Mouse (Mus musculus) C2C12 (cell line): ENCODE data around the gene Ppp2r5a. TPM values are rescaled to one million over a fixed set of nuclear protein-coding genes. Genes with fewer than 3 reads are reported as not detected.

Experiments used
- H3K27me3 ChIP-seq: one replicate; pipeline ENCODE4 v1.6.1; 2011; ENCODE audit not compliant: control insufficient read depth, insufficient read depth, insufficient read length
- H3K36me3 ChIP-seq: one replicate; pipeline ENCODE4 v1.6.1; 2011; ENCODE audit not compliant: control insufficient read depth, insufficient read depth
- H3K4me3 ChIP-seq: one replicate; pipeline ENCODE4 v1.5.1; 2011; ENCODE audit warnings: mild to moderate bottlenecking, control low read depth; ENCODE audit not compliant: poor library complexity, insufficient read depth, severe bottlenecking
- H3K79me2 ChIP-seq: one replicate; pipeline ENCODE4 v1.6.1; 2011; ENCODE audit not compliant: control insufficient read depth, insufficient read depth
- H3K79me3 ChIP-seq: one replicate; pipeline ENCODE4 v1.6.1; 2011; ENCODE audit warnings: low read depth, control low read depth
- H3ac ChIP-seq: one replicate; pipeline ENCODE3; 2011; ENCODE audit warnings: low read depth; ENCODE audit not compliant: control insufficient read depth, insufficient read length
- CEBPB ChIP-seq: IDR thresholded peaks from one replicate; pipeline ENCODE4 v1.6.1; 2011; ENCODE audit warnings: low read depth, mild to moderate bottlenecking, control low read depth, moderate library complexity
- CTCF ChIP-seq: IDR thresholded peaks from one replicate; pipeline ENCODE4 v1.5.1; 2011; ENCODE audit not compliant: control insufficient read depth, insufficient read depth, insufficient read length
- FOSL1 ChIP-seq: IDR thresholded peaks from one replicate; pipeline ENCODE4 v1.8.0; 2011; ENCODE audit warnings: mild to moderate bottlenecking, low read length; ENCODE audit not compliant: poor library complexity, insufficient read depth, severe bottlenecking
- MAX ChIP-seq: IDR thresholded peaks from one replicate; pipeline ENCODE4 v1.6.1; 2011; ENCODE audit warnings: mild to moderate bottlenecking, control low read depth
- MYOD1 ChIP-seq: IDR thresholded peaks from one replicate; pipeline ENCODE4 v1.6.1; 2011; ENCODE audit warnings: low read depth; ENCODE audit not compliant: control insufficient read depth, insufficient read length
- MYOG ChIP-seq: IDR thresholded peaks from one replicate; pipeline ENCODE4 v1.6.1; 2011; ENCODE audit not compliant: control insufficient read depth, insufficient read length; ENCODE audit errors: extremely low read depth
- USF1 ChIP-seq: IDR thresholded peaks from one replicate; pipeline ENCODE4 v1.6.1; 2011; ENCODE audit warnings: low read depth, mild to moderate bottlenecking, control low read depth, moderate library complexity
- polyA plus RNA-seq: library from polyadenylated mRNA; unstranded; fragments of >200 nt; fragmentation: generic; extraction: Trizol; gene quantifications from one replicate; pipeline ENCODE4 v1.2.1, GENCODE M21; 2012; ENCODE audit warnings: missing spikeins

Gene Ppp2r5a
- polyA plus RNA-seq, 1 experiment, result 21.5 TPM

DNA sequence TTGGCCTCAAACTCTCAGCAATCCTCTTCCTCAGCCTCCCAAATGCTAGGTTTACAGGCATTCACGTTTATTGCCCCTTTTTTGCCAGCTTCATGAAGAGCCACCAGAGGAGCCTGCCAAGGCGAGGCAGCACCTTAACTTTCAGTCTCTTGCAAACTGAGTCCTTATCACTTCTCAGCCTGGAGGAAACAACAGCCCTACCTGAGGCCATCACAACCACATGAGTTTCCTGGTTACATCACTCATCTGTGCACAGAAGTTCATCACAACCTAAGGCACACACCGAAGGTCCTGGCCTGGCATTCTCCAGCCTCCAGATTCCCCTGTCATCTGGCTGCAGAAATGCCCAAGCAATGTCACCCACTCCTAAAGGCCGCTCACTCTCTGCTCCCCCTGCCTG lies 19.1 kb upstream of the Ppp2r5a start:
- H3K4me3 ChIP-seq, result no peak overlapping the region
- H3K27me3 ChIP-seq, result no peaks in the 10 kb centered on the region
- no peaks in the 10 kb centered on the region for H3K79me2 ChIP-seq
- TF ChIP-seq FOSL1 (no peak), CTCF (no peak), MYOD1 (no peak), MYOG (no peak), USF1 (no peak), CEBPB (no peak), MAX (no peak)
- no peak overlapping the region for H3ac ChIP-seq
- no peaks in the 10 kb centered on the region for H3K79me3 ChIP-seq
- H3K36me3 ChIP-seq, result no peaks in the 10 kb centered on the region

DNA sequence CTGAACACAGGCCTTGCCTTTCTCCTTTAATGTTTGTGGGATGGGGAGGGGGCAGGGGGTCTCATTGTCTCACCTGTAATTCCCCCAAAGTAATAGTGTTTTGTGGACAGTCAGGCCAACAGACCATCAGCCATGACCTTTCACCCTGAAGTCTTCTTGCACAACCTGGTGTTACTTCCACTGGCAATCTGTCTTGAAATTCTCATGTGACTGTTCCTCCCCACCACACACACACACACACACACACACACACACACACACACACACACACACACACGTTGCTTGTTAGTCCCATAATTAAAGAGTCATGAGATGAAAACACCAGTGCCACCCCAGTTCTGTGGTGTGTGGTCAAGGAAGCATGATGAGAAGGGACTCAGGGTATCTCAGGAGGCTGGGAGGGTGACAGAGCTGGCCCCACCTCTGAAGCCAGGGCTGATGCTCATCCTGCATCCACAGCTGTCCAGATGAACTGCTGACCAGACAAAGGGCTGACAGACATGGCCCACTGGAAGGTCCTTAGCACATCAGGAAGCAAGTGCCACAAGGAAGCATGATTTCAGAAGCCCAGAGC lies 18.4 kb upstream of the Ppp2r5a start:
- Histone ChIP-seq H3K79me3 (no peaks in the 10 kb centered on the region), H3ac (no peak overlapping the region), H3K27me3 (no peaks in the 10 kb centered on the region), H3K36me3 (no peaks in the 10 kb centered on the region), H3K4me3 (no peak overlapping the region), H3K79me2 (no peaks in the 10 kb centered on the region)
- TF ChIP-seq MYOG (no peak), CEBPB (no peak), MAX (no peak), MYOD1 (no peak), USF1 (no peak), CTCF (no peak), FOSL1 (no peak)

DNA sequence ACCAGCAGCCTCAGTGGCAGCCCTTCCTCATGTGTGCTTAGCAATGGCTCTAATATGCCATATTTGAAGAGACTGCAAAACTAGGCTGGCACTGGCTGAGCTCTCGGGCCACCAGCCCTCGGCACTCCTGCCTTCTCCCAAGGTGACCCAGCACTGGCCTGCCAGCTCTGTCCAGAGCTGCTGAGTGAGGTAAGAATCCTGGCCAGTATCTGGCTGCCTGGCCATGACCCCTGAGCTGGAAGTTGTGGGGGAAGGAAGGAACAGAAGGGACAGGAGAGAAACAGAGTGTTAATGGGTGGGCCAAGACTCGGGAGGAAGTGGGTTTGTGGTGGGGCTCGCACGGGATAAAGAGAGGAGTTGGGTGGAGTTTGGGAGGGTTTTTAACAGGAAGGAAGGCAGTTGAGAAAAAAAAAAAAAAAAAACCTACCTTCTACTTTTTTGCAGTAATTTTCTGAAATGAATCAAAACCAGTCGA lies 17.9 kb upstream of the Ppp2r5a start:
- no peaks in the 10 kb centered on the region for H3K27me3 ChIP-seq

DNA sequence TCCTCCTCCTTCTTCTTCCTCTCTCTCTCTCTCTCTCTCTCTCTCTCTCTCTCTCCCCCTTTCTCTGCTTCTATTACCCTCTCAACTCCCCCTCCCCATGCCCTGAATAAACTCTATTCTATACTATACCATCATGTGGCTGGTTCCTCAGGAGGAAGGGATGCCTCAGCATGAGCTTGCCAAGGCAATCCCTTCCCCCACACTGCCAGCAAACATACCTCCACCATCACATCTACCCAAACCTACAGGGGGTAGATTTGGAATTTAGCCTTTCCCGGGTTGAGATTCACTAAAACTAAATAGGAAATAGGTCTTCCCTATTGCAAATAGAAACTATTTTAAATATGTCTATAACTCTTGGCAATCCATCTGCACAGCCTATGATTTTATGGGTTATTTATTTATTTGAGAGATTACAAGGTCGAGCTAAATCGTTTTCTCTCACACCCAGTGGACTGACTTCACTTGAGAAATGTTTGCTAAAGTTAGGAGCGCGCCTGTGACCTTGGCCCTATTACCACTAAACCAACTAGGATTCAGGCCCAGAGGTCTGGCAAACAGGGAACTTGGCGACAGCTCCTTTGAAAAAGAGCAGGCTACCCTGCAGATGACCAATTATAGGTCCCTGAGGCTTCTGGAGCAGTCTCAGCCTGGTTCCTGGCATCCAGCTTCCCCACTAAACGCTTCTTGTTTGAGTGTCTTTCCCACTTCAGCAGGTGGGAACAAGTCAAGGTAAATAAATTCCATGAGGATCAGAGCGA lies 17.1 kb upstream of the Ppp2r5a start:
- no peak overlapping the region for H3K4me3 ChIP-seq
- H3K36me3 ChIP-seq, result no peaks in the 10 kb centered on the region
- TF ChIP-seq CEBPB, result no peak
- no peak for TF ChIP-seq FOSL1
- no peak for TF ChIP-seq CTCF
- TF ChIP-seq USF1, result no peak
- TF ChIP-seq MYOD1, result no peak
- TF ChIP-seq MYOG, result no peak
- no peak for TF ChIP-seq MAX
- no peaks in the 10 kb centered on the region for H3K79me3 ChIP-seq
- no peak overlapping the region for H3ac ChIP-seq
- H3K79me2 ChIP-seq, result no peaks in the 10 kb centered on the region
- no peaks in the 10 kb centered on the region for H3K27me3 ChIP-seq

More for the DNA sequence above, 17.9 kb upstream of the Ppp2r5a start:
- Histone ChIP-seq H3K36me3 (no peaks in the 10 kb centered on the region), H3K4me3 (no peak overlapping the region), H3K79me2 (no peaks in the 10 kb centered on the region), H3K79me3 (no peaks in the 10 kb centered on the region), H3ac (no peak overlapping the region)
- no peak for TF ChIP-seq CTCF
- no peak for TF ChIP-seq MAX
- no peak for TF ChIP-seq CEBPB

DNA sequence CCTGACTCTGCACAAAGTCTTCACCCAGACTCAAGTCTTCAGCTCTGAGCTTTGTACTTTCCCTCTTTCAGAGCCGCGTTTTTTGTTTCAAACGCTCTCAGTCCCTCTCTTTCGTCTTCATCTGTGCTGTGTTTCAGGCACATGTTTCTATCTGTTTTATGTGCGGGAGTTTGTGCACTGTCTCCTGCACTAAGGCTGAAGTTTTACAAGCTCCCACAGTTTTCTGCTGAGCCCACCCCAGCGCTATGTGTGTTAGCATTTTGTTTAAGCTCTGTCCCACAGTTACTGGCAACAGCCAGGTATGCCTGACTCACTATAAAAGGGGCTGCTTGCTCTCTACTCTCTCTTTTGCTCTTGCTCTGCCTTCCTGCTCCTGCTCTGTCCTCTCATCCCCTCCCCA lies 16.3 kb upstream of the Ppp2r5a start:
- Histone ChIP-seq H3K27me3 (no peaks in the 10 kb centered on the region), H3K79me3 (no peaks in the 10 kb centered on the region), H3ac (no peak overlapping the region), H3K36me3 (no peaks in the 10 kb centered on the region), H3K79me2 (no peaks in the 10 kb centered on the region), H3K4me3 (no peak overlapping the region)
- TF ChIP-seq CTCF (no peak), FOSL1 (no peak), CEBPB (no peak), MYOD1 (no peak)

DNA sequence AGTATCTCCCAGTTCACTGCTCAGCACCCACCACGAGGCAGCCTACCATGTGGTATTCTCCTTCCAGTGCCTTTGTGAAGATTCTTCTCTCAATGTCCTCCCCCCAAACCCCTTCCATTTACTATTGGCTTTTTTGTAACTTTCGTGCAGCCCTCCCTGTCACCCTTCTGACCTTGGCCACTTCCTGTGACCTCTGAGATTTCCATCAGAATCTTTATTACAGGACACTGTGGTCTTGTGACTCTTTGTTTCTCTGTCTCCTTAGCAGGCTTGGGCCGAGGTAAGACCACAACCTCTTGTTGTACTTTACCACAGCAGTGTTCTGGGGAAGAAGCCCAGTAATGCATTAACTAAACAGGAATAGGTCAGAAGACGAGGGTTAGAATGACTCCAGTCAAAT lies 15.9 kb upstream of the Ppp2r5a start:
- no peaks in the 10 kb centered on the region for H3K27me3 ChIP-seq
- H3ac ChIP-seq, result no peak overlapping the region
- TF ChIP-seq MYOD1 (no peak), FOSL1 (no peak), CTCF (no peak)
- no peaks in the 10 kb centered on the region for H3K36me3 ChIP-seq
- no peaks in the 10 kb centered on the region for H3K79me2 ChIP-seq
- H3K4me3 ChIP-seq, result no peak overlapping the region
- H3K79me3 ChIP-seq, result no peaks in the 10 kb centered on the region
